In the genomic region with DNA sequence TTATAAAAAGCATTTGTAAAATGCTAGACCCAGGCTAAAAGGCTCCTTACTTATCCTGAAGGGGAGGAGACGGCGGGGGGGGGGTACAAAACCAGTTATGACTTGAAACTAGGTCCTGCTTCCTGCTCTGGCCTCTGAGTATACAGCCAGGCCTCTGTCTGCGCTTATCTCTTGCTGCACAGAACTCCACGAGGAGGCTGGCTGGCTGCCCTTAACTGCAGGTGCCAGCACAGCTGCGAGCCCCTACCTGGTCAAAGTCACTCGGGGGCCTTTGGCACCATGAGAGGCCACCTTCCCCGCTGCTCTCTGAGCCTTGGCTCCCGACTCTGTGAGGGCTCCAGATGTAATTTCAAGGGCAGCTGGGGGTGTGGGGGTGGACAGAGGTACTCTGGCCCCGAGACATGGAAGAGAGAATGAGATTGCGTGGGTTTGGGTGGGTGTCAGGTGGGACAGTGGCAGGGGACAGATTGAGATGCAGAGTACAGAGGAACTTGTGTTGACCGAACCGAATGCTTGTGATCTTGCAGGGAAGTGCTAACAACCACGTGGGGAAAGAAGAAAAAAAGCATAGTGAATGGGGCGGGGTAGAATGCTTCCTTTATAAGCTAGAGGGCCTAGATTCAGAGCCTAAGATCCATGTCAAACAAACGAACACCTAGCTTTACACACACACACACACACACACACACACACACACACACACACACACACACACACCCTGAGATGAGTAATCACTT, we compare ENCODE assay signal across 8 mouse cellular contexts. TPM values are rescaled to one million over a fixed set of nuclear protein-coding genes. Genes with fewer than 3 reads are reported as not detected.
DNase-seq lines count a peak whose midpoint lies in the region; ATAC-seq and TF ChIP-seq lines count a peak whose summit lies in the region.
"Had no signal": no experiment of that assay in that cellular context is flagged by ENCODE, and none has a peak within 500 bp of the region (broad histone marks: within the 10 kb centered on the region; RNA-seq: fewer than 3 reads in every experiment).

No protein-coding gene starts in this region.

- H3K27ac ChIP-seq in bone marrow, adult 2 months (ENCODE audit: control insufficient read depth, insufficient read depth, low read depth, low read length, poor library complexity) = peak overlapping the region; percentile 12
- H3K27ac ChIP-seq: limb, embryonic 15.5 days had no signal

- intact Hi-C loops in heart, postnatal 36 days (cut with DNase I) = loop anchor here (5.0 kb wide), 1 partner anchor 256 kb away; no protein-coding TSS in a partner anchor

- no peak for TF ChIP-seq CTCF in G1E (IDR thresholded peaks at IDR 0.05; ENCODE audit: low read depth, low read length)
- TF ChIP-seq CTCF in bone marrow, adult 2 months (IDR thresholded peaks at IDR 0.05; ENCODE audit: control insufficient read depth, insufficient read depth, low read length) = no peak

- ATAC-seq in G1E (ENCODE audit: extremely low read depth, insufficient number of reproducible peaks, low FRiP score, poor library complexity, severe bottlenecking) = peak; percentile 82
- no peak for ATAC-seq in frontal cortex, adult (ENCODE audit: low TSS enrichment)

- WGBS in bone marrow, adult 2 months = 13% methylated on average over 15 of the region's 15 CpGs

- H3K4me3 ChIP-seq in G1E (ENCODE audit: low read depth, low read length) = peak overlapping the region; percentile 67
- H3K4me3 ChIP-seq in bone marrow, adult 2 months (replicated peaks; ENCODE audit: control insufficient read depth, low read depth, low read length) = no peak overlapping the region
- H3K4me3 ChIP-seq: limb, embryonic 15.5 days had no signal

- peaks cover 35% of the 10 kb centered on the region for H3K36me3 ChIP-seq in G1E (replicated peaks)

- TF ChIP-seq POLR2A in bone marrow, adult 2 months (IDR thresholded peaks at IDR 0.05; ENCODE audit: borderline replicate concordance, control insufficient read depth, low read depth, low read length) = no peak

- H3K4me1 ChIP-seq in G1E (ENCODE audit: insufficient read depth, low read depth, low read length) = peaks cover 71% of the 10 kb centered on the region
- H3K4me1 ChIP-seq in bone marrow, adult 2 months (ENCODE audit: control insufficient read depth, insufficient read depth, low read length) = peaks cover 4% of the 10 kb centered on the region; the same call in 1 of the 2 replicates

- peak; percentile 80 for DNase-seq in G1E (ENCODE audit: low spot score)
- DNase-seq in heart, postnatal 36 days = peak; percentile 50 to 61
- DNase-seq in lung, postnatal 10 days = peak; percentile 25
- DNase-seq in gastrocnemius, postnatal 4 days (ENCODE audit: low spot score in 2 of 2) = no peak
- no peak for DNase-seq in frontal cortex, postnatal 36 days (ENCODE audit: low spot score in 2 of 2)

- no peaks in the 10 kb centered on the region for H3K27me3 ChIP-seq in G1E (ENCODE audit: insufficient read depth, low read length)
- H3K27me3 ChIP-seq: limb, embryonic 15.5 days had no signal

- H3K9me3 ChIP-seq in G1E (replicated peaks) = no peaks in the 10 kb centered on the region
- H3K9me3 ChIP-seq: limb, embryonic 15.5 days had no signal

RNA-seq across cellular contexts. Expression of a gene that starts 24.0 kb away (rescaled TPM):
- total RNA-seq in G1E (2014; fragmentation: Nextera tagmentation) = 14.0 and 15.0 TPM in 2 replicates
- total RNA-seq in G1E (2017) = 4.8 and 5.0 TPM in 2 replicates
- polyA plus RNA-seq in G1E (2012) = 12.6 and 15.4 TPM in 2 replicates
- polyA plus RNA-seq in bone marrow, adult 2 months (2011; ENCODE audit: insufficient read depth, insufficient read length, low replicate concordance, missing spikeins) = 13.3 and 18.3 TPM in 2 replicates
- 100 to 1,000 TPM; 116 TPM for total RNA-seq in heart, postnatal 36 days (2021)
- total RNA-seq in gastrocnemius, postnatal 4 days (2021) = 10 to 100 TPM; 71.1 to 86.4 TPM

Comparison
In these comparisons a context has a peak if more than half of its experiments do, and no peak if none do; other contexts are left out.
1. DNase-seq: peak in G1E (single experiment), heart, postnatal 36 days (2 of 2) and lung, postnatal 10 days (single experiment); none in gastrocnemius, postnatal 4 days (0 of 2) and frontal cortex, postnatal 36 days (0 of 2).
2. RNA of a gene that starts 24.0 kb away (total RNA-seq): 116 TPM in heart, postnatal 36 days and 71.1 to 86.4 TPM in gastrocnemius, postnatal 4 days; 4.8 to 15.0 TPM in G1E; every median in the first group is over 4 times any median in the second.